Mouse (Mus musculus): ENCODE data around the gene Gmpr2. TPM values are rescaled to one million over a fixed set of nuclear protein-coding genes. Genes with fewer than 3 reads are reported as not detected.
A peak's percentile ranks its signal among the peaks of the same experiment; 100 is the strongest.

The Gmpr2 gene
- polyA plus RNA-seq, 1 experiment from 2014 or later, result 61.0 TPM

GRCm38 (mm10) chr14:55682118-55682493 is 10.4 kb downstream of the Gmpr2 start:
- peak overlapping the region; percentile 71 for H3K4me3 ChIP-seq
- no peaks in the 10 kb centered on the region for H3K27me3 ChIP-seq
- H3K9me3 ChIP-seq, result no peaks in the 10 kb centered on the region
- 13% methylated on average over 3 of the region's 3 CpGs for WGBS
- peak overlapping the region; percentile 82 for H3K4me2 ChIP-seq
- H3K27ac ChIP-seq, result peak overlapping the region; percentile 91
- H3K4me1 ChIP-seq, result peaks cover 10% of the 10 kb centered on the region; the same call in 1 of the 2 replicates
- peak; percentile 12; the same call in 1 of the 2 replicates for ATAC-seq (ENCODE audit: insufficient number of reproducible peaks, low FRiP score, low TSS enrichment, low read depth)
- H3K9ac ChIP-seq, result peak overlapping the region; percentile 60; the same call in 1 of the 2 replicates
- H3K36me3 ChIP-seq, result peaks cover 35% of the 10 kb centered on the region

GRCm38 (mm10) chr14:55689433-55689832 is 17.7 kb downstream of the Gmpr2 start:
- no peak overlapping the region for H3K4me2 ChIP-seq
- H3K4me1 ChIP-seq, result no peaks in the 10 kb centered on the region
- ATAC-seq (ENCODE audit: insufficient number of reproducible peaks, low FRiP score, low TSS enrichment, low read depth), result no peak
- 73% methylated on average over 10 of the region's 10 CpGs for WGBS
- no peak overlapping the region for H3K4me3 ChIP-seq
- no peak overlapping the region for H3K9ac ChIP-seq
- H3K27ac ChIP-seq, result no peak overlapping the region
- no peaks in the 10 kb centered on the region for H3K36me3 ChIP-seq
- no peaks in the 10 kb centered on the region for H3K9me3 ChIP-seq
- no peaks in the 10 kb centered on the region for H3K27me3 ChIP-seq

- no peak overlapping the region for H3K9ac ChIP-seq
- H3K27me3 ChIP-seq, result no peaks in the 10 kb centered on the region
- no peak overlapping the region for H3K4me3 ChIP-seq
- WGBS, result 74% methylated on average over 4 of the region's 4 CpGs
- no peaks in the 10 kb centered on the region for H3K9me3 ChIP-seq
- H3K4me1 ChIP-seq, result no peaks in the 10 kb centered on the region
- no peaks in the 10 kb centered on the region for H3K36me3 ChIP-seq
- no peak for ATAC-seq (ENCODE audit: insufficient number of reproducible peaks, low FRiP score, low TSS enrichment, low read depth)
- H3K4me2 ChIP-seq, result no peak overlapping the region
- H3K27ac ChIP-seq, result no peak overlapping the region
These were observed 25.5 kb downstream of the Gmpr2 start for GRCm38 (mm10) chr14:55697226-55697625.

GRCm38 (mm10) chr14:55701131-55701530 is 29.4 kb downstream of the Gmpr2 start:
- no peaks in the 10 kb centered on the region for H3K27me3 ChIP-seq
- ATAC-seq (ENCODE audit: insufficient number of reproducible peaks, low FRiP score, low TSS enrichment, low read depth), result no peak
- H3K27ac ChIP-seq, result no peak overlapping the region
- H3K9me3 ChIP-seq, result no peaks in the 10 kb centered on the region
- WGBS, result 64% methylated on average over 9 of the region's 9 CpGs
- no peak overlapping the region for H3K9ac ChIP-seq
- no peaks in the 10 kb centered on the region for H3K36me3 ChIP-seq
- H3K4me1 ChIP-seq, result peaks cover 10% of the 10 kb centered on the region
- H3K4me3 ChIP-seq, result no peak overlapping the region
- H3K4me2 ChIP-seq, result no peak overlapping the region

- no peaks in the 10 kb centered on the region for H3K9me3 ChIP-seq
- 56% methylated on average over 6 of the region's 6 CpGs for WGBS
- H3K4me2 ChIP-seq, result no peak overlapping the region
- H3K4me1 ChIP-seq, result peaks cover 10% of the 10 kb centered on the region
- H3K27me3 ChIP-seq, result no peaks in the 10 kb centered on the region
- no peak overlapping the region for H3K9ac ChIP-seq
- no peak overlapping the region for H3K27ac ChIP-seq
- H3K36me3 ChIP-seq, result no peaks in the 10 kb centered on the region
- no peak for ATAC-seq (ENCODE audit: insufficient number of reproducible peaks, low FRiP score, low TSS enrichment, low read depth)
- H3K4me3 ChIP-seq, result no peak overlapping the region
These were observed 31.0 kb downstream of the Gmpr2 start for GRCm38 (mm10) chr14:55702761-55703160.

GRCm38 (mm10) chr14:55706051-55706600 is 34.4 kb downstream of the Gmpr2 start:
- no peak for ATAC-seq (ENCODE audit: insufficient number of reproducible peaks, low FRiP score, low TSS enrichment, low read depth)
- no peak overlapping the region for H3K4me2 ChIP-seq
- no peaks in the 10 kb centered on the region for H3K36me3 ChIP-seq
- no peaks in the 10 kb centered on the region for H3K27me3 ChIP-seq
- H3K4me3 ChIP-seq, result no peak overlapping the region
- no peak overlapping the region for H3K27ac ChIP-seq
- H3K4me1 ChIP-seq, result peaks cover 10% of the 10 kb centered on the region
- no peaks in the 10 kb centered on the region for H3K9me3 ChIP-seq
- 86% methylated on average over 8 of the region's 8 CpGs for WGBS
- no peak overlapping the region for H3K9ac ChIP-seq

GRCm38 (mm10) chr14:55707397-55707796 is 35.7 kb downstream of the Gmpr2 start:
- no peak overlapping the region for H3K9ac ChIP-seq
- no peaks in the 10 kb centered on the region for H3K36me3 ChIP-seq
- no peak for ATAC-seq (ENCODE audit: insufficient number of reproducible peaks, low FRiP score, low TSS enrichment, low read depth)
- peaks cover 11% of the 10 kb centered on the region; the same call in 1 of the 2 replicates for H3K27me3 ChIP-seq
- H3K4me3 ChIP-seq, result no peak overlapping the region
- H3K4me1 ChIP-seq, result peaks cover 10% of the 10 kb centered on the region
- no peak overlapping the region for H3K4me2 ChIP-seq
- H3K9me3 ChIP-seq, result no peaks in the 10 kb centered on the region
- WGBS, result 89% methylated on average over 5 of the region's 5 CpGs
- no peak overlapping the region for H3K27ac ChIP-seq

- H3K27me3 ChIP-seq, result peaks cover 24% of the 10 kb centered on the region
- no peak overlapping the region for H3K9ac ChIP-seq
- WGBS, result 84% methylated on average over 4 of the region's 4 CpGs
- no peaks in the 10 kb centered on the region for H3K36me3 ChIP-seq
- no peak overlapping the region for H3K4me3 ChIP-seq
- H3K4me2 ChIP-seq, result no peak overlapping the region
- H3K9me3 ChIP-seq, result no peaks in the 10 kb centered on the region
- no peak for ATAC-seq (ENCODE audit: insufficient number of reproducible peaks, low FRiP score, low TSS enrichment, low read depth)
- H3K4me1 ChIP-seq, result peaks cover 14% of the 10 kb centered on the region
- no peak overlapping the region for H3K27ac ChIP-seq
These were observed 37.8 kb downstream of the Gmpr2 start for GRCm38 (mm10) chr14:55709509-55709908.

- H3K9ac ChIP-seq, result no peak overlapping the region
- H3K4me3 ChIP-seq, result peak overlapping the region; percentile 3; the same call in 1 of the 2 replicates
- H3K27me3 ChIP-seq, result peaks cover 24% of the 10 kb centered on the region
- H3K4me2 ChIP-seq, result no peak overlapping the region
- no peak overlapping the region for H3K27ac ChIP-seq
- H3K4me1 ChIP-seq, result peaks cover 19% of the 10 kb centered on the region
- 80% methylated on average over 7 of the region's 7 CpGs for WGBS
- H3K36me3 ChIP-seq, result peaks cover 4% of the 10 kb centered on the region; the same call in 1 of the 2 replicates
- no peaks in the 10 kb centered on the region for H3K9me3 ChIP-seq
- no peak for ATAC-seq (ENCODE audit: insufficient number of reproducible peaks, low FRiP score, low TSS enrichment, low read depth)
These were observed 40.0 kb downstream of the Gmpr2 start for GRCm38 (mm10) chr14:55711786-55712185.

- Histone ChIP-seq H3K9ac (no peak overlapping the region), H3K36me3 (peaks cover 16% of the 10 kb centered on the region), H3K4me3 (peak overlapping the region; percentile 29), H3K27me3 (peaks cover 24% of the 10 kb centered on the region), H3K4me2 (peak overlapping the region; percentile 42), H3K9me3 (no peaks in the 10 kb centered on the region), H3K4me1 (peaks cover 19% of the 10 kb centered on the region), H3K27ac (peak overlapping the region; percentile 52)
- 13% methylated on average over 25 of the region's 25 CpGs for WGBS
- ATAC-seq (ENCODE audit: insufficient number of reproducible peaks, low FRiP score, low TSS enrichment, low read depth), result no peak
These were observed 41.4 kb downstream of the Gmpr2 start for GRCm38 (mm10) chr14:55713007-55713728.

- Histone ChIP-seq H3K36me3 (peaks cover 21% of the 10 kb centered on the region), H3K4me1 (peaks cover 19% of the 10 kb centered on the region), H3K4me2 (peak within 1 kb of the TSS; percentile 42), H3K4me3 (peak within 1 kb of the TSS; percentile 29), H3K27ac (peak within 1 kb of the TSS; percentile 52), H3K9ac (no peak within 1 kb of the TSS), H3K9me3 (no peaks in the 10 kb centered on the region), H3K27me3 (peaks cover 24% of the 10 kb centered on the region)
- ATAC-seq (ENCODE audit: insufficient number of reproducible peaks, low FRiP score, low TSS enrichment, low read depth), result no peak
- 15% methylated on average over 4 of the region's 4 CpGs for WGBS
These were observed 42.0 kb downstream of the Gmpr2 start, which contains the start of gene Tgm1 for GRCm38 (mm10) chr14:55713729-55714122. Gene Tgm1 (minus strand): TSS chr14:55713926.

GRCm38 (mm10) chr14:55714893-55715292 is 43.2 kb downstream of the Gmpr2 start:
- Histone ChIP-seq H3K4me1 (peaks cover 19% of the 10 kb centered on the region), H3K27me3 (peaks cover 24% of the 10 kb centered on the region), H3K9me3 (no peaks in the 10 kb centered on the region), H3K27ac (peak overlapping the region; percentile 40; the same call in 1 of the 2 replicates), H3K4me2 (no peak overlapping the region), H3K4me3 (no peak overlapping the region), H3K9ac (no peak overlapping the region), H3K36me3 (peaks cover 31% of the 10 kb centered on the region)
- 25% methylated on average over 6 of the region's 6 CpGs for WGBS
- no peak for ATAC-seq (ENCODE audit: insufficient number of reproducible peaks, low FRiP score, low TSS enrichment, low read depth)
